Comparison of ENCODE assay signal across 9 mouse cellular contexts in the genomic region with DNA sequence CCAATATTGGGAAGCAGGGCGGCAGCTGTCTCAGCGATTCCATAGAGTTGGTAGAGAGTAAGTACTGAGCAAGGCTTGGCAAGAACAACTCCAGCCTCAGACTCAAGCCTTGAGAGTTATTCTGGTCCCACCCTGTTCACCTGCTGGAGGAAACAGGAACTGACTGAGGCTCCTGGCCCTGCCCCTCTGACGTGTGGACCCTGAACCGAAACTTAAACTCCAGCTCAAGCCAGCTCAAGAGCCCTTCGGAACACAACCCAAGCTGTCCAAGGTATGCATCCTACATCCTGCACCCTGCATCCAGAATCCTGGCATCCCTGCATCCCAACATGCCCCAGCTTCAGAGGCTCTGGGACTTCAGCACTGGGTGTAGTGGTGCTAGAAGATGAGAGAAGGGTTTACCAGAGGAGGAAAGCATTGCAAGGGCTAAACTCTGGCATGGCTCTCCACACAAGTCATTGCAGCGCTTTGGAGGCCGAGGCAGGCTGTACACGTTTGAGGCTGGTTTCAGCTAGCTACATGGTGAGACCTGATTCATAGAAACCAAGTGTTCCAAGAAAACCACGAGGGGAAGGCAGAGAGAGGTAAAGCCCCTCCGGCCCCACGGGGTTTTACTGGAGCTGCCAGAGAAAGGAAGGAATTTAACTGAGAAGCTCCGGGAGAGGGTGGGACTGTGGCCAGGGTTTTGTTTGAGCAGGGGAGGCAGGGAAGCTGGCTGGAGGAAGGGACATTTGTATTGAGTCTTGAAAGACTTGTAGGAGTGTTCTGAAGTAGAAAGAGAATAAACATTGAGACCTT. TPM values are rescaled to one million over a fixed set of nuclear protein-coding genes. Genes with fewer than 3 reads are reported as not detected.
A peak's percentile ranks its signal among the peaks of the same experiment; 100 is the strongest.
DNase-seq lines count a peak whose midpoint lies in the region.
"Had no signal": no experiment of that assay in that cellular context is flagged by ENCODE, and none has a peak within 500 bp of the region (broad histone marks: within the 10 kb centered on the region; RNA-seq: fewer than 3 reads in every experiment).

Gene Hsh2d, plus strand, starts transcription at position 222 of the 798 bp plus-strand sequence.

- intact Hi-C loops in gastrocnemius, postnatal 36 days (cut with DNase I) = no loop called here

- DNase-seq in CD4-positive, CD25-positive, alpha-beta regulatory T cell, adult 2 months (ENCODE audit: low read depth, low spot score) = peak; percentile 89
- peak; percentile 83 for DNase-seq in T-cell, adult 2 months (ENCODE audit: low spot score)
- peak; percentile 62 to 75 for DNase-seq in lung, adult 18-20 months
- DNase-seq in spleen, postnatal 10 days (ENCODE audit: low spot score in 2 of 2) = peak; percentile 41 to 76
- DNase-seq in gastrocnemius, postnatal 36 days = no peak
- no peak for DNase-seq in urinary bladder, postnatal 14 days (ENCODE audit: low spot score)
- DNase-seq in testis, postnatal 14 days (ENCODE audit: low spot score) = no peak
- no peak for DNase-seq in left cerebral cortex, adult 9 months (ENCODE audit: low spot score in 2 of 2)
- DNase-seq: kidney, postnatal 14 days had no signal

RNA-seq across cellular contexts. Expression of gene Hsh2d, which starts in this region (rescaled TPM):
- total RNA-seq in gastrocnemius, postnatal 36 days (2021) = not detected

Comparison
In these comparisons a context has a peak if more than half of its experiments do, and no peak if none do; other contexts are left out.
1. DNase-seq: peak in CD4-positive, CD25-positive, alpha-beta regulatory T cell, adult 2 months (single experiment), T-cell, adult 2 months (single experiment), lung, adult 18-20 months (2 of 2) and spleen, postnatal 10 days (2 of 2); none in gastrocnemius, postnatal 36 days (0 of 2), urinary bladder, postnatal 14 days (single experiment), testis, postnatal 14 days (single experiment) and left cerebral cortex, adult 9 months (0 of 2).